Mouse (Mus musculus) regulatory T cell (primary cell): ENCODE data around the gene Glra4.

Source experiments
- in situ Hi-C: fragments of 300-600 bp; cut with MboI, MseI; formaldehyde crosslinking; loops from one replicate; pipeline ENCODE4 v1.15.1; 2025; ENCODE audit warnings: high pct_unique_total_duplicates

Glra4 gene

GRCm38 (mm10) chrX:136780041-136780440 lies at the start of gene Glra4:
Gene Glra4 (minus strand): TSS chrX:136780141.
- in situ Hi-C loops, result no loop called here

- in situ Hi-C loops, result no loop called here
These were observed 48.7 kb upstream of the Glra4 start for GRCm38 (mm10) chrX:136828610-136829009.

GRCm38 (mm10) chrX:136825016-136825415 lies 45.1 kb upstream of the Glra4 start:
- in situ Hi-C loops, result no loop called here

GRCm38 (mm10) chrX:136822371-136822770 lies 42.4 kb upstream of the Glra4 start, which contains the start of gene Plp1:
Gene Plp1 (plus strand): TSS chrX:136822671.
- in situ Hi-C loops, result loop anchor here (25.0 kb wide), 1 partner anchor 210 kb away; no protein-coding TSS in a partner anchor

GRCm38 (mm10) chrX:136820250-136820649 lies 40.3 kb upstream of the Glra4 start:
- in situ Hi-C loops, result loop anchor here (25.0 kb wide), 1 partner anchor 208 kb away; no protein-coding TSS in a partner anchor

GRCm38 (mm10) chrX:136819752-136820151 lies 39.8 kb upstream of the Glra4 start:
- in situ Hi-C loops, result loop anchor here (25.0 kb wide), 1 partner anchor 207 kb away; no protein-coding TSS in a partner anchor

- in situ Hi-C loops, result no loop called here
These were observed 17.3 kb upstream of the Glra4 start for GRCm38 (mm10) chrX:136797223-136797622.

GRCm38 (mm10) chrX:136789446-136789845 lies 9.5 kb upstream of the Glra4 start:
- in situ Hi-C loops, result no loop called here

GRCm38 (mm10) chrX:136779262-136779661 lies 679 bp downstream of the Glra4 start:
- in situ Hi-C loops, result no loop called here

- in situ Hi-C loops, result no loop called here
These were observed 1.9 kb downstream of the Glra4 start for GRCm38 (mm10) chrX:136778046-136778445.

GRCm38 (mm10) chrX:136773035-136773434 lies 6.9 kb downstream of the Glra4 start:
- in situ Hi-C loops, result no loop called here

- in situ Hi-C loops, result no loop called here
These were observed 18.6 kb downstream of the Glra4 start for GRCm38 (mm10) chrX:136761103-136762074.

GRCm38 (mm10) chrX:136755464-136755863 lies 24.5 kb downstream of the Glra4 start:
- in situ Hi-C loops, result no loop called here

- in situ Hi-C loops, result loop anchor here (10.0 kb wide), 1 partner anchor 285 kb away; the partner anchor contains the start of gene Slc25a53
These were observed 30.6 kb downstream of the Glra4 start for GRCm38 (mm10) chrX:136749329-136749728.

- in situ Hi-C loops, result loop anchor here (10.0 kb wide), 1 partner anchor 290 kb away; the partner anchor contains the start of gene Slc25a53
These were observed 35.3 kb downstream of the Glra4 start for GRCm38 (mm10) chrX:136744663-136745062.

- in situ Hi-C loops, result loop anchor here (10.0 kb wide), 1 partner anchor 291 kb away; the partner anchor contains the start of gene Slc25a53
These were observed 36.5 kb downstream of the Glra4 start, which contains the start of gene Morf4l2 for GRCm38 (mm10) chrX:136743459-136743858. Gene Morf4l2 (minus strand): TSS chrX:136743690.

GRCm38 (mm10) chrX:136742661-136743103 lies 37.3 kb downstream of the Glra4 start:
- in situ Hi-C loops, result loop anchor here (10.0 kb wide), 1 partner anchor 292 kb away; the partner anchor contains the start of gene Slc25a53

GRCm38 (mm10) chrX:136742241-136742640 lies 37.7 kb downstream of the Glra4 start:
- in situ Hi-C loops, result loop anchor here (10.0 kb wide), 1 partner anchor 293 kb away; the partner anchor contains the start of gene Slc25a53

GRCm38 (mm10) chrX:136741651-136742201 lies 38.2 kb downstream of the Glra4 start:
- in situ Hi-C loops, result loop anchor here (10.0 kb wide), 1 partner anchor 293 kb away; the partner anchor contains the start of gene Slc25a53

- in situ Hi-C loops, result loop anchor here (10.0 kb wide), 1 partner anchor 294 kb away; the partner anchor contains the start of gene Slc25a53
These were observed 38.9 kb downstream of the Glra4 start for GRCm38 (mm10) chrX:136740791-136741650.
